10 mouse cellular contexts compared by ENCODE assay signal in the genomic region with DNA sequence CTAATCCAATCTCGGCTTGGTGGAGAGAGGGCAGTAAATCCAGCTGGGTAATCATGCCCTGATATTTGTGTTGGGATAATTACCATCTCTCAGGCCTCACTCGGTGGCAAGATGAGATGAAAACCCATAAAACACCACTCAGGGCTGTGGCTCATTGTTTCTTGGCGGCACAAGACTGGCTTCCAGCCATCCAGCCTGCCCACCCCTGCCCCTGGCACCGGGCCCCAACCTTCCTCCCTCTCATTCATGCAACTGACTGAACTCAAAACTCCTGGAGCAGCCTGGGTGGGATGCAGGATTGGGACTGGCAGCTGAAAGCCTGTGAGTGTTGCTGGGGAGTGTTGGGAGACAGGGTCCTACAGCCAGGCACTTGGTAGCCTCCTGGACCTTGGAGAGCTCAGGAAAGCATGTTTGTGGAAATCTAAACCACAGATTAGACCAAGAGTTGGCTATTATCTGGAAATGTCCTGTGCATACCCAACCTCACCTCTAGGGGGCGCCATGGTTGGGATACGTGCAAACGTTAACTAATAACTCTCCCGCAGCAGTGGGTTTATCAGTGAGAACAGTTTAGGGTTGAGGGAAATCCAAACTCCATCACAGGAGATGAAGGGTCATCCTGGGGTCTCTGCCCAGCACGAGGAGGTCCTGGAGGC.
DNase-seq lines count a peak whose midpoint lies in the region; ATAC-seq and TF ChIP-seq lines count a peak whose summit lies in the region.
"Had no signal": no experiment of that assay in that cellular context is flagged by ENCODE, and none has a peak within 500 bp of the region (broad histone marks: within the 10 kb centered on the region; RNA-seq: fewer than 3 reads in every experiment).

No protein-coding gene starts in this region.

- H3K9me3 ChIP-seq in forebrain, embryonic 16.5 days (ENCODE audit: control insufficient read depth, low read length): no peaks in the 10 kb centered on the region
- no peaks in the 10 kb centered on the region for H3K9me3 ChIP-seq in forebrain, embryonic 11.5 days (ENCODE audit: control insufficient read depth, low read length)
- no peaks in the 10 kb centered on the region for H3K9me3 ChIP-seq in liver, embryonic 12.5 days (replicated peaks)
- no peaks in the 10 kb centered on the region; the same call in 1 of the 2 replicates for H3K9me3 ChIP-seq in E14TG2a.4 (ENCODE audit: low read length)
- no peaks in the 10 kb centered on the region for H3K9me3 ChIP-seq in hindbrain, embryonic 16.5 days (ENCODE audit: control insufficient read depth, low read length)

- no peak overlapping the region for H3K9ac ChIP-seq in forebrain, embryonic 16.5 days (replicated peaks; ENCODE audit: low read depth, low read length)
- no peak overlapping the region for H3K9ac ChIP-seq in forebrain, embryonic 11.5 days (ENCODE audit: low read length)
- no peak overlapping the region for H3K9ac ChIP-seq in liver, adult 2 months (ENCODE audit: low read depth, low read length)
- no peak overlapping the region for H3K9ac ChIP-seq in liver, embryonic 12.5 days
- no peak overlapping the region for H3K9ac ChIP-seq in hindbrain, embryonic 16.5 days (ENCODE audit: low read depth, low read length)

- peak; percentile 62 for ATAC-seq in forebrain, embryonic 16.5 days
- no peak for ATAC-seq in forebrain, embryonic 11.5 days (replicated peaks; ENCODE audit: low FRiP score)
- ATAC-seq in liver, embryonic 12.5 days: no peak
- peak; percentile 44; the same call in 1 of the 2 replicates for ATAC-seq in hindbrain, embryonic 16.5 days

- H3K27ac ChIP-seq in forebrain, embryonic 16.5 days (ENCODE audit: low read length): no peak overlapping the region
- H3K27ac ChIP-seq in forebrain, embryonic 11.5 days (ENCODE audit: low read depth, low read length): no peak overlapping the region
- no peak overlapping the region for H3K27ac ChIP-seq in liver, adult 2 months (replicated peaks; ENCODE audit: insufficient read depth, low read depth, low read length)
- no peak overlapping the region for H3K27ac ChIP-seq in liver, embryonic 12.5 days
- H3K27ac ChIP-seq in hindbrain, embryonic 16.5 days (ENCODE audit: low read depth, low read length): no peak overlapping the region

- H3K79me2 ChIP-seq in liver, adult 2 months (ENCODE audit: control insufficient read depth, insufficient read depth, low read length): no peaks in the 10 kb centered on the region

- H3K4me2 ChIP-seq in forebrain, embryonic 16.5 days (ENCODE audit: low read length): no peak overlapping the region
- no peak overlapping the region for H3K4me2 ChIP-seq in forebrain, embryonic 11.5 days (ENCODE audit: low read depth, low read length, severe bottlenecking)
- no peak overlapping the region for H3K4me2 ChIP-seq in liver, embryonic 12.5 days
- H3K4me2 ChIP-seq in hindbrain, embryonic 16.5 days (ENCODE audit: low read length): no peak overlapping the region

- H3K4me1 ChIP-seq in forebrain, embryonic 16.5 days (replicated peaks; ENCODE audit: control insufficient read depth, insufficient read depth, low read length): peaks cover 6% of the 10 kb centered on the region; the same call in 1 of the 2 replicates
- no peaks in the 10 kb centered on the region for H3K4me1 ChIP-seq in forebrain, embryonic 11.5 days (replicated peaks; ENCODE audit: control insufficient read depth, insufficient read depth, low read length)
- H3K4me1 ChIP-seq in liver, adult 2 months (ENCODE audit: control insufficient read depth, insufficient read depth, low read length): no peaks in the 10 kb centered on the region
- H3K4me1 ChIP-seq in liver, embryonic 12.5 days: no peaks in the 10 kb centered on the region
- peaks cover 54% of the 10 kb centered on the region for H3K4me1 ChIP-seq in E14TG2a.4 (replicated peaks; ENCODE audit: low read depth, low read length)
- no peaks in the 10 kb centered on the region for H3K4me1 ChIP-seq in hindbrain, embryonic 16.5 days (ENCODE audit: control insufficient read depth, insufficient read depth, low read depth, low read length)

- TF ChIP-seq POLR2A in liver, adult 2 months (IDR thresholded peaks at IDR 0.05; ENCODE audit: extremely low read depth, insufficient read depth, low read length): no peak

- peak; percentile 23; the same call in 1 of the 2 replicates for TF ChIP-seq CTCF in liver, adult 2 months (IDR thresholded peaks at IDR 0.05; ENCODE audit: low read depth, low read length)
- TF ChIP-seq CTCF in E14TG2a.4 (conservative IDR thresholded peaks at IDR 0.05; ENCODE audit: low read length): peak; percentile 87

- no peak overlapping the region for H3K4me3 ChIP-seq in forebrain, embryonic 16.5 days (replicated peaks; ENCODE audit: low read length)
- H3K4me3 ChIP-seq in forebrain, embryonic 11.5 days (ENCODE audit: low read depth, low read length): no peak overlapping the region
- H3K4me3 ChIP-seq in liver, adult 2 months (ENCODE audit: insufficient read depth, low read depth, low read length): no peak overlapping the region
- no peak overlapping the region for H3K4me3 ChIP-seq in liver, embryonic 12.5 days
- H3K4me3 ChIP-seq in E14TG2a.4 (replicated peaks; ENCODE audit: low read length): no peak overlapping the region
- H3K4me3 ChIP-seq in hindbrain, embryonic 16.5 days (ENCODE audit: low read length): no peak overlapping the region

- no peaks in the 10 kb centered on the region for H3K36me3 ChIP-seq in forebrain, embryonic 16.5 days (ENCODE audit: control insufficient read depth, insufficient read depth)
- no peaks in the 10 kb centered on the region for H3K36me3 ChIP-seq in forebrain, embryonic 11.5 days (ENCODE audit: control insufficient read depth, insufficient read depth, low read length)
- H3K36me3 ChIP-seq in liver, adult 2 months (ENCODE audit: control insufficient read depth, insufficient read depth, low read length): no peaks in the 10 kb centered on the region
- H3K36me3 ChIP-seq in liver, embryonic 12.5 days: no peaks in the 10 kb centered on the region
- no peaks in the 10 kb centered on the region for H3K36me3 ChIP-seq in E14TG2a.4 (ENCODE audit: insufficient read depth, low read length)
- no peaks in the 10 kb centered on the region for H3K36me3 ChIP-seq in hindbrain, embryonic 16.5 days (ENCODE audit: control insufficient read depth, insufficient read depth, low read length)

- WGBS in forebrain, embryonic 16.5 days: 25% methylated on average over 9 of the region's 9 CpGs
- WGBS in forebrain, embryonic 11.5 days: 51% methylated on average over 9 of the region's 9 CpGs
- 48% methylated on average over 9 of the region's 9 CpGs for WGBS in liver, adult 2 months
- 41% methylated on average over 9 of the region's 9 CpGs for WGBS in liver, embryonic 12.5 days (ENCODE audit: insufficient replicate concordance)
- WGBS in hindbrain, embryonic 16.5 days: 41% methylated on average over 9 of the region's 9 CpGs

- H3K27me3 ChIP-seq in forebrain, embryonic 16.5 days (replicated peaks; ENCODE audit: control insufficient read depth, insufficient read depth, low read length): peaks cover 2% of the 10 kb centered on the region; the same call in 1 of the 2 replicates
- H3K27me3 ChIP-seq in forebrain, embryonic 11.5 days (ENCODE audit: control insufficient read depth, insufficient read depth, low read length): no peaks in the 10 kb centered on the region
- no peaks in the 10 kb centered on the region for H3K27me3 ChIP-seq in liver, adult 2 months (ENCODE audit: control insufficient read depth, insufficient read depth, low read length)
- no peaks in the 10 kb centered on the region for H3K27me3 ChIP-seq in liver, embryonic 12.5 days (replicated peaks)
- H3K27me3 ChIP-seq in E14TG2a.4 (ENCODE audit: insufficient read depth, low read length): peaks cover 17% of the 10 kb centered on the region
- H3K27me3 ChIP-seq in hindbrain, embryonic 16.5 days (replicated peaks; ENCODE audit: control insufficient read depth, insufficient read depth, low read length): no peaks in the 10 kb centered on the region

- DNase-seq in forebrain, embryonic 11.5 days (ENCODE audit: low spot score): no peak
- DNase-seq in liver, adult 2 months (ENCODE audit: extremely low read depth, low read depth, low spot score): no peak
- DNase-seq in urinary bladder, postnatal 36 days (ENCODE audit: low spot score in 2 of 2): no peak
- no peak for DNase-seq in ovary, adult 18-20 months (ENCODE audit: low spot score)
- DNase-seq: heart, postnatal 4 days; lung, postnatal 36 days had no signal

Comparison
In these comparisons a context has a peak if more than half of its experiments do, and no peak if none do; other contexts are left out.
1. ATAC-seq: peak in forebrain, embryonic 16.5 days (single experiment) and hindbrain, embryonic 16.5 days (single experiment); none in forebrain, embryonic 11.5 days (single experiment) and liver, embryonic 12.5 days (single experiment).